Mouse (Mus musculus) adrenal gland, postnatal 10 days (tissue): ENCODE data around the gene Cyp26a1. TPM values are rescaled to one million over a fixed set of nuclear protein-coding genes. Genes with fewer than 3 reads are reported as not detected.

Source experiments
- DNase-seq: peaks from one replicate; pipeline ENCODE4 v3.0.0; 2021; ENCODE audit warnings: mixed read lengths
- long read RNA-seq, 2 experiments: library from polyadenylated mRNA; stranded (forward); transcript quantifications; one replicate each; pipeline ENCODE4 v2.0.0; 2021
- total RNA-seq, 2 experiments: library from RNA; stranded (reverse); gene quantifications; 2 replicates each; pipeline ENCODE4 v1.2.3; 2021

Gene Cyp26a1
- total RNA-seq: under 1 TPM in 1 of 2 experiments, not detected in 1; 0.36 TPM
- long read RNA-seq, experiment 1, partial matches to known transcripts: 0 of 1 reads
- long read RNA-seq, experiment 1, other reads (novel, unspliced or antisense): 0 of 1 reads
- long read RNA-seq, experiment 2: 0 reads

GRCm38 (mm10) chr19:37697651-37698272 is at the start of gene Cyp26a1:
Gene Cyp26a1, plus strand, starts transcription at chr19:37697798.
- DNase-seq: no peak

GRCm38 (mm10) chr19:37647994-37648393 is 49.6 kb upstream of the Cyp26a1 start:
- DNase-seq: no peak

- DNase-seq: no peak
Observed at GRCm38 (mm10) chr19:37650526-37650925, 47.1 kb upstream of the Cyp26a1 start.

GRCm38 (mm10) chr19:37654012-37654411 is 43.6 kb upstream of the Cyp26a1 start:
- DNase-seq: no peak

GRCm38 (mm10) chr19:37656441-37656840 is 41.2 kb upstream of the Cyp26a1 start:
- DNase-seq: no peak

GRCm38 (mm10) chr19:37665256-37665655 is 32.3 kb upstream of the Cyp26a1 start:
- DNase-seq: no peak

- DNase-seq: no peak
Observed at GRCm38 (mm10) chr19:37667855-37668594, 29.6 kb upstream of the Cyp26a1 start.

- DNase-seq: no peak
Observed at GRCm38 (mm10) chr19:37668657-37669056, 28.9 kb upstream of the Cyp26a1 start.

- DNase-seq: no peak
Observed at GRCm38 (mm10) chr19:37669486-37669885, 28.1 kb upstream of the Cyp26a1 start.

- DNase-seq: no peak
Observed at GRCm38 (mm10) chr19:37673393-37673792, 24.2 kb upstream of the Cyp26a1 start.

- DNase-seq: no peak
Observed at GRCm38 (mm10) chr19:37685281-37685680, 12.3 kb upstream of the Cyp26a1 start, which contains the start of gene Cyp26c1. Gene Cyp26c1, plus strand, starts transcription at chr19:37685581.

- DNase-seq: no peak
Observed at GRCm38 (mm10) chr19:37686347-37686746, 11.3 kb upstream of the Cyp26a1 start.

GRCm38 (mm10) chr19:37686941-37687850 is 10.4 kb upstream of the Cyp26a1 start:
- peak; percentile 41 for DNase-seq

GRCm38 (mm10) chr19:37689478-37689877 is 8.1 kb upstream of the Cyp26a1 start:
- no peak for DNase-seq

GRCm38 (mm10) chr19:37690716-37691115 is 6.9 kb upstream of the Cyp26a1 start:
- DNase-seq: peak; percentile 46

- DNase-seq: peak; percentile 53
Observed at GRCm38 (mm10) chr19:37692879-37693278, 4.7 kb upstream of the Cyp26a1 start.

GRCm38 (mm10) chr19:37695146-37695545 is 2.5 kb upstream of the Cyp26a1 start:
- no peak for DNase-seq

GRCm38 (mm10) chr19:37695762-37696602 is 1.6 kb upstream of the Cyp26a1 start:
- DNase-seq: no peak

- no peak for DNase-seq
Observed at GRCm38 (mm10) chr19:37696603-37697334, 829 bp upstream of the Cyp26a1 start.

GRCm38 (mm10) chr19:37697335-37697636 is 312 bp upstream of the Cyp26a1 start:
- DNase-seq: no peak
